Mouse (Mus musculus) bone marrow macrophage, adult 2 months (primary cell): ENCODE measurements at regions not wholly inside any gene's neighbourhood (a gene's known extent, or its start where the extent isn't known, plus 50 kb on each side); places are given as distances from the start of the nearest gene placed in this dataset.
"Not testable (repeated sequence)": the region's sequence is repeated elsewhere in the genome, so short reads cannot be mapped to it uniquely, and the experiment has no call there.

Experiments used
- H3K27ac ChIP-seq: 2 replicates; pipeline ENCODE4 v1.5.1; 2012; ENCODE audit warnings: low read depth, low read length; ENCODE audit not compliant: insufficient read depth
- H3K4me1 ChIP-seq: 2 replicates; pipeline ENCODE4 v1.6.1; 2012; ENCODE audit warnings: low read length; ENCODE audit not compliant: control insufficient read depth, insufficient read depth
- H3K4me3 ChIP-seq: 2 replicates; pipeline ENCODE4 v1.5.1; 2012; ENCODE audit warnings: mild to moderate bottlenecking, low read length, moderate library complexity; ENCODE audit not compliant: insufficient read depth
- CTCF ChIP-seq: IDR thresholded peaks from 2 replicates; pipeline ENCODE4 v1.5.1; 2012; ENCODE audit warnings: low read depth, mild to moderate bottlenecking, low read length, moderate library complexity
- POLR2A ChIP-seq: IDR thresholded peaks from 2 replicates; pipeline ENCODE4 v1.6.1; 2012; ENCODE audit warnings: mild to moderate bottlenecking, low read depth, low read length, borderline replicate concordance

DNA sequence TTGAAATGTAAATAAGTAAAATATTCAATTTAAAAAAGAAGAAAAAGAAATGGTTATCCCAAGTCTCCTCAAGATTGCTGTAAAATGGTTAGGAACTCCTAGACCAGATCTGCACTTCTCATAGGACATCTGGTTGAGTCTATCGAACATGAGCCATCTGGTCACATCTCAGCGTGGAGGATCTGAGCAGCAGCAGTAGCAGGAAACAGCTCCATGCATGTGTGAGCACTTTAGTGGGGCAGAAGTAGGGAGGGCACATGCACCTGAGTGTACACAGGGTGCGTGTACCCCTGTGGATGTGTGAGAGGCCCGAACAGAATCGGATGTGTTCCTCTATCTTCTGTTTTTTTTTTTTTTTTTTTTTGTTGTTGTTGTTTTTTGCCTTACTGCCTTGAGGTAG is 65.2 kb upstream of the Klf13 start:
- TF ChIP-seq POLR2A (no peak), CTCF (no peak)
- Histone ChIP-seq H3K27ac (no peak overlapping the region), H3K4me1 (peaks cover 50% of the 10 kb centered on the region), H3K4me3 (no peak overlapping the region)

DNA sequence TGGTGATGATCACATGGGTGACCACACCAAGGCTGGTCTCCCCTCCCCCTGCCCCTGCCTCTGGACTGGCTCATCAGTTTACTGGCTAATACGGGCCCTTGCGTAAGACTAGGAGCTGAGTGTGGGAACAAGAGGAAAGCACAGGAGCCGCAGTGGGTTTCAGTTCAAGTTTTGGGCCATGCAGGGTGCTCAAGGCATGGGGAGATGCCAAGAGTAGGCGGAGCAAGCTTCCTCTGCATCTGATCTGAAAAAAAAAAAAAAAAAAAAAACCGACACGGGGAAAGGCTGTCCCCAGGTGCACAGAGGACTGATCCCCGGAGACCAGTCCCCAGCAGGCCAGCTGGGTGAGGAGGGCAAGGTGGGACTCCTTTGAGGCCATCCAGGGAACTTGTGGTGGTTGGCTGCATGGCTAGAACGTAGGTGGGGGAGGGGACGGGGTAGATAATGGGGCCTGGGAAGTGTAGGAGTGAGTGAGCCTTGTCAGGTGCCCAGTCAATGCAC is 62.9 kb upstream of the Klf13 start:
- H3K4me1 ChIP-seq: peaks cover 41% of the 10 kb centered on the region
- H3K27ac ChIP-seq: peak overlapping the region; percentile 28
- TF ChIP-seq CTCF (no peak), POLR2A (no peak)
- peak overlapping the region; percentile 46 for H3K4me3 ChIP-seq

GRCm38 (mm10) chr7:63998995-63999960 is 60.6 kb upstream of the Klf13 start:
- no peak overlapping the region for H3K4me3 ChIP-seq
- peaks cover 35% of the 10 kb centered on the region for H3K4me1 ChIP-seq
- peak overlapping the region; percentile 48 for H3K27ac ChIP-seq
- TF ChIP-seq CTCF (no peak), POLR2A (no peak)

DNA sequence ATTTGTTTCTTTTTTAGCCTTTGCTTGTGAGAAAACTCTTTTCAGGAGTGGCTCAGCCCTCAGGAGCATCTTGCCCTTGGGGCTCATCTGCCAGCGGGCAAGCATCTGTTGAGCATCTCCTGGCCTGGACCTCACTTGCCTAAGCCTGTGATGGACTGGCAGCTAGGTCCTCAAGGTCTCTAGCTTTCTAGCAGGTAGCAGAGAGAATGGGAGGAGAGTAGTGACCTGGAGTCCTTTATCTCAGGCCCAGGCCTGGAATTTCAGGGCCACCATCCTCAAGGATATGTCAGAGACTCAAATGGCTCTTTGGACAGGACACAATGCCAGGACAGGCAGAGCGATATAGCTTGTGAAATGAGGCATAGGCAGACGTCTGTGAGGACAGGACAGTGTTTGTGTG is 59.3 kb upstream of the Klf13 start:
- no peak overlapping the region for H3K27ac ChIP-seq
- no peak overlapping the region for H3K4me3 ChIP-seq
- TF ChIP-seq POLR2A: no peak
- no peak for TF ChIP-seq CTCF
- H3K4me1 ChIP-seq: peaks cover 35% of the 10 kb centered on the region

- Histone ChIP-seq H3K4me1 (peaks cover 28% of the 10 kb centered on the region), H3K27ac (no peak overlapping the region)
Observed at GRCm38 (mm10) chr7:63996581-63997098, 57.9 kb upstream of the Klf13 start.

DNA sequence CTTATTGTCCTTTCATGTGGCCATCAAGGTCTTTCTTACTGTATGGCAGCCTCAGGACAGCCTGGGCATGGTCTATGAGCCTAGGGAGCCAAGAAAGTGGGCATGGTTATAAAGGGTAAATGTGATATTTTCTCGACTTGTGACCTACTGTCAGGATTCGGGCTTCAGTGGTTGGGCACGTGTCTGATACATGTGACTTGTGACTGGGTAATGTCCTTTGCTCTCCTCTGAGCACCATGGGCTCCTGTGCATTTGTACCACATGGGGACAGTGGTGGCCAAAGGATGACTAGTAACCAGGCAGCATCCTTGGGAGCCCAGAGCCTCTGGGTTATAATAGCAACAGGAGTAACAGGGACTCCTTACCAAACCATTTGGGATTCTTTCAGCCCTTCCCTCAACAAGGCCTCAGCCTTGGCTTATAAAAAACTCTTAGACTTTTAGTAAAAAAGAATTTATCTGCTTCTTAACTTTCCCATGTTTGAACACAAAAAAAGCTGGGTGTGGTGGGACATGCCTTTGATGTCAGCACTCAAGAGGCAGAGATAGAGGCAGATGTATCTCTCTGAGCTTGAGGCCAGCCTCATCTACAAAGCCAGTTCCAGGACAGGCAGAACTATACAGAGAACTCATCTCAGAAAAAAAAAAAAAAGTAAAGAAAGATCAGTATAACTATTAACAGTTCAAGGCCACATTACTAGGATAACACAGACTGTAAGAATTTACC is 56.7 kb upstream of the Klf13 start:
- H3K4me3 ChIP-seq: no peak overlapping the region
- H3K4me1 ChIP-seq: peaks cover 22% of the 10 kb centered on the region
- no peak overlapping the region for H3K27ac ChIP-seq
- no peak for TF ChIP-seq CTCF
- TF ChIP-seq POLR2A: no peak

More at GRCm38 (mm10) chr7:63996581-63997098, 57.9 kb upstream of the Klf13 start:
- no peak overlapping the region for H3K4me3 ChIP-seq
- TF ChIP-seq CTCF (no peak), POLR2A (no peak)

GRCm38 (mm10) chr7:63994769-63995168 is 56.1 kb upstream of the Klf13 start:
- peaks cover 22% of the 10 kb centered on the region for H3K4me1 ChIP-seq
- H3K27ac ChIP-seq, H3K4me3 ChIP-seq: not testable (repeated sequence)

DNA sequence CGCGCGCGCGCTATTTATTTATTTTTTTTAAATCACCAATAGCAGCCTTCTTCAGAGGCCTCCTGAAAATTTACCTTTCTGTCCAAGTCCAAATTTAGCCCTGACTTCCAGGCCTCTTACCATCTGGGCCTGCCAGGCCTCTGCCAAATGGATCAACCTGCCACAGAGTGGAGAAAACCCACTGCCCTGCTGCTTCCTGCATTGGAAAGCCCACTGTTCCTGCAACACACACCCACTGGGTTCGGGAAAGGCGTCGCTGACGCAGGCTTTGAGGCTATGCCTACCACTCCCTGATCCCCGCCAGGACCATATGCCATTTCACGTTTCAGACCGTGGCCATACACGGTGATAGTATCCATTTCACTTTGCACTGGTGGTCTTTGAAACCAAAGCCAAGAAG is 53.4 kb upstream of the Klf13 start:
- Histone ChIP-seq H3K4me1 (peaks cover 25% of the 10 kb centered on the region), H3K4me3 (no peak overlapping the region), H3K27ac (no peak overlapping the region)
- no peak for TF ChIP-seq POLR2A
- no peak for TF ChIP-seq CTCF

DNA sequence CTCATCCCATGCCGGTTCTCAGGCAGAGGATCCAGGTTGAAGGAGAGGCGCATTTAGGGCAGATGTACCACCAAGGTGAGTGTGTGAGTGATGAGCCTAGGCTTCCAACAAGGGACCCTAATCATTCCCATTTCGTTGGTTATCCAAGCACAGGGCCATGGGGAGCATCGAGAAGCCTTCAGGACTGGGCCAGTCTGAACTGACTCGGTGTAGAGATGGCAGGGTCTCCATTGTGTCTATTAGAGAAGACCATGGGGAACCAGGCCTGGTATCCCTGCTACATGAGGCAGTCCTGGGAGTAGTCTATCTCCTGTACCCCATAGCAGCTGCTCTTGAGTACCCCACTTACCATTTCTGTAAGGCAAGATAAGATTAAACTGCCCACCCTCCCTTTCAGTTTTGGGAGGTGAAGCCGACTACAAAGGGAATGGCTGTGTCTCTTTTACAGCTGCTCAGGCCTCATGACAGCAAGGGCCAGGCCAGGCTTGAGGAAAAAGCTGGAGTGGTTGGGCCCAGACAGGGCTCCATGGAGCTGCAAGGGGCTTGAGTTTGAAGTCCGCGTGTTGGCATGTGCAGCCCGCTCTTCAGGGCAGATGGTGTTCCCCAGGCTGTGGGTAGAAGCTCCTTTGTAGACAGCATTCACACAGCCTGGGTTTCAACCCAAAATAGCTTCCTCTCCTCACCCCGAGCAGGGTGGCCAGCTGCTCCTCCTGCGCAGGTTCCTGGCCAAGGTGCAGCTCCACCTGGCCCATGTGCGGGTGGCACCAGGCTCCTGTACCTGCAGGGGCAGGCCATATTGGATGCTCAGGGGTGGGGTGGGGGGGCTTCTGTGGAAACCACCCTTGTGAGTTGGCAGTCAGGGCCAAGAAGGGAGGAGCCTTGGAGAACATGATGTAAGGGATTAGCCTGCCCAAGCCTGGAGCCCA is 52.6 kb upstream of the Klf13 start:
- Histone ChIP-seq H3K27ac (no peak overlapping the region), H3K4me3 (no peak overlapping the region), H3K4me1 (peaks cover 25% of the 10 kb centered on the region)
- TF ChIP-seq POLR2A: no peak
- no peak for TF ChIP-seq CTCF
